Mouse (Mus musculus) ES-E14 (cell line): ENCODE data around the gene Asb11.

Experiments
- MAFK ChIP-seq: IDR thresholded peaks from 2 replicates; pipeline ENCODE4 v1.6.1; 2014; ENCODE audit warnings: mild to moderate bottlenecking, low read depth, low read length, inconsistent platforms; ENCODE audit not compliant: insufficient read depth
- ZC3H11A ChIP-seq: IDR thresholded peaks from 2 replicates; pipeline ENCODE4 v1.6.1; 2012; ENCODE audit warnings: low read depth, mild to moderate bottlenecking, inconsistent platforms, low read length, borderline replicate concordance
- ZNF384 ChIP-seq: IDR thresholded peaks from 2 replicates; pipeline ENCODE4 v1.6.1; 2012; ENCODE audit warnings: low read depth, low read length, inconsistent platforms

GRCm38 (mm10) chrX:164439462-164439861 is 2.7 kb downstream of the Asb11 start:
- TF ChIP-seq ZC3H11A = no peak
- no peak for TF ChIP-seq MAFK
- TF ChIP-seq ZNF384 = no peak
